Mouse (Mus musculus) olfactory bulb, adult 2 months (tissue): ENCODE measurements around the gene Gata1. TPM values are rescaled to one million over a fixed set of nuclear protein-coding genes. Genes with fewer than 3 reads are reported as not detected.

Experiments used
- H3K27ac ChIP-seq: fragments of 200-500 bp; 2 replicates; pipeline ENCODE4 v1.5.1; 2012; ENCODE audit warnings: low read depth, low read length; ENCODE audit not compliant: insufficient read depth
- H3K4me1 ChIP-seq: fragments of 200-500 bp; 2 replicates; pipeline ENCODE4 v1.6.1; 2012; ENCODE audit warnings: low read length; ENCODE audit not compliant: control insufficient read depth, insufficient read depth
- H3K4me3 ChIP-seq: fragments of 200-500 bp; 2 replicates; pipeline ENCODE4 v1.5.1; 2012; ENCODE audit warnings: mild to moderate bottlenecking, low read depth, low read length, moderate library complexity; ENCODE audit not compliant: insufficient read depth
- CTCF ChIP-seq: fragments of 200-500 bp; IDR thresholded peaks from 2 replicates; pipeline ENCODE4 v1.5.1; 2012; ENCODE audit warnings: low read depth, mild to moderate bottlenecking, low read length, moderate library complexity; ENCODE audit not compliant: insufficient read depth
- POLR2A ChIP-seq: fragments of 200-500 bp; IDR thresholded peaks from 2 replicates; pipeline ENCODE4 v1.6.1; 2012; ENCODE audit warnings: mild to moderate bottlenecking, low read depth, low read length, moderate library complexity; ENCODE audit not compliant: insufficient read depth
- WGBS: fragments of 180-500 bp; shearing (Covaris S2); methylation state at CpG from one replicate; pipeline ENCODE4 v1.1.7; 2018; 5-methylcytosine and 5-hydroxymethylcytosine counted together
- polyA plus RNA-seq: library from polyadenylated mRNA; stranded (reverse); fragments of >200 nt; gene quantifications from 2 replicates; pipeline ENCODE4 v1.2.4, GENCODE M21; 2012; ENCODE audit warnings: low replicate concordance; ENCODE audit not compliant: missing spikeins, insufficient read depth, insufficient read length

The Gata1 gene
- polyA plus RNA-seq, 1 experiment: not detected

GRCm38 (mm10) chrX:7910473-7910872 lies 67.4 kb downstream of the Gata1 start:
- Histone ChIP-seq H3K4me1 (peaks cover 3% of the 10 kb centered on the region; the same call in 1 of the 2 replicates), H3K27ac (no peak overlapping the region), H3K4me3 (no peak overlapping the region)
- WGBS: 43% methylated on average over 6 of the region's 6 CpGs
- TF ChIP-seq CTCF (no peak), POLR2A (no peak)

Other genes with a start within 250 kb of the Gata1 start
- not detected in 2 replicates for gene Praf2, start 249.6 kb downstream of the Gata1 start, polyA plus RNA-seq
- gene Ccdc120, start 227.2 kb downstream of the Gata1 start, polyA plus RNA-seq: not detected in 2 replicates
- gene Tfe3, start 215.5 kb downstream of the Gata1 start, polyA plus RNA-seq: not detected in 2 replicates
- gene Gripap1, start 188.3 kb downstream of the Gata1 start, polyA plus RNA-seq: 96.6 TPM in 1 of 2 replicates, not detected in the other
- not detected in 2 replicates for gene Kcnd1, start 155.8 kb downstream of the Gata1 start, polyA plus RNA-seq
- not detected in 2 replicates for gene Otud5, start 136.7 kb downstream of the Gata1 start, polyA plus RNA-seq
- gene Pim2, start 99.8 kb downstream of the Gata1 start, polyA plus RNA-seq: not detected in 2 replicates
- gene Slc35a2, start 94.0 kb downstream of the Gata1 start, polyA plus RNA-seq: not detected in 2 replicates
- not detected in 2 replicates for gene Pqbp1, start 78.8 kb downstream of the Gata1 start, polyA plus RNA-seq
- gene Timm17b, start 78.7 kb downstream of the Gata1 start, polyA plus RNA-seq: not detected in 2 replicates
- not detected in 2 replicates for gene Gm10491, start 70.2 kb downstream of the Gata1 start, polyA plus RNA-seq
- not detected in 2 replicates for gene Gm10490, start 68.5 kb downstream of the Gata1 start, polyA plus RNA-seq
- gene Pcsk1n, start 58.2 kb downstream of the Gata1 start, polyA plus RNA-seq: not detected in 2 replicates
- not detected in 2 replicates for gene Eras, start 49.5 kb downstream of the Gata1 start, polyA plus RNA-seq
- not detected in 2 replicates for gene Hdac6, start 30.2 kb downstream of the Gata1 start, polyA plus RNA-seq
- gene Glod5, start 40.4 kb upstream of the Gata1 start, polyA plus RNA-seq: not detected in 2 replicates
- gene Suv39h1, start 96.7 kb upstream of the Gata1 start, polyA plus RNA-seq: not detected in 2 replicates
- gene Was, start 112.4 kb upstream of the Gata1 start, polyA plus RNA-seq: not detected in 2 replicates
- 69.5 TPM in 1 of 2 replicates, not detected in the other for gene Wdr13, start 154.8 kb upstream of the Gata1 start, polyA plus RNA-seq
- 332 TPM in 1 of 2 replicates, not detected in the other for gene Rbm3, start 167.8 kb upstream of the Gata1 start, polyA plus RNA-seq
- not detected in 2 replicates for gene Tbc1d25, start 198.1 kb upstream of the Gata1 start, polyA plus RNA-seq
- gene Ebp, start 215.4 kb upstream of the Gata1 start, polyA plus RNA-seq: not detected in 2 replicates
- gene Porcn, start 228.5 kb upstream of the Gata1 start, polyA plus RNA-seq: not detected in 2 replicates